Mouse (Mus musculus) forebrain, embryonic 10.5 days (tissue): Measurements from ENCODE around the gene Zfp691. TPM values are rescaled to one million over a fixed set of nuclear protein-coding genes. Genes with fewer than 3 reads are reported as not detected.

Source experiments
- DNase-seq: peaks from one replicate; pipeline ENCODE4 v3.0.0-alpha.2; 2017; ENCODE audit warnings: low spot score; ENCODE audit errors: extremely low spot score
- H3K27ac ChIP-seq: fragments of 300-500 bp; sonication (generic); 2 replicates; pipeline ENCODE4 v1.5.1; 2016; ENCODE audit warnings: mild to moderate bottlenecking
- H3K27me3 ChIP-seq: fragments of 300-500 bp; sonication (generic); 2 replicates; pipeline ENCODE4 v1.6.1; 2016; ENCODE audit warnings: mild to moderate bottlenecking; ENCODE audit not compliant: poor library complexity, severe bottlenecking
- H3K36me3 ChIP-seq: fragments of 300-500 bp; sonication (generic); replicated peaks from 2 replicates; pipeline ENCODE4 v1.6.1; 2016; ENCODE audit warnings: mild to moderate bottlenecking, moderate library complexity
- H3K4me1 ChIP-seq: fragments of 300-500 bp; sonication (generic); 2 replicates; pipeline ENCODE4 v1.6.1; 2016
- H3K4me3 ChIP-seq: fragments of 300-500 bp; sonication (generic); 2 replicates; pipeline ENCODE4 v1.5.1; 2016; ENCODE audit warnings: mild to moderate bottlenecking, moderate library complexity
- H3K9me3 ChIP-seq: fragments of 300-500 bp; sonication (generic); 2 replicates; pipeline ENCODE4 v1.6.1; 2016; ENCODE audit warnings: mild to moderate bottlenecking, moderate library complexity
- WGBS: fragments of 180-500 bp; shearing (Covaris S2); methylation state at CpG from one replicate; pipeline ENCODE4 v1.1.7; 2016; 5-methylcytosine and 5-hydroxymethylcytosine counted together
- microRNA counts: library from miRNA; unstranded; fragments of <30 nt; microRNA quantifications from one replicate; lab custom pipeline; 2017
- microRNA-seq: library from miRNA; unstranded; fragments of <30 nt; microRNA quantifications from one replicate; pipeline ENCODE4, GENCODE M21; 2017
- polyA plus RNA-seq: library from polyadenylated mRNA; unstranded; fragments of >200 nt; fragmentation: Nextera tagmentation; extraction: Ambion mirVana; gene quantifications from 2 replicates; pipeline ENCODE4 v1.2.1, GENCODE M21; 2016

Gene Zfp691
- polyA plus RNA-seq, 1 experiment from 2014 or later: 10.5 TPM

GRCm38 (mm10) chr4:119133306-119133705 lies 40.7 kb downstream of the Zfp691 start:
- 92% methylated on average over 13 of the region's 13 CpGs for WGBS
- no peak overlapping the region for H3K4me3 ChIP-seq
- no peak for DNase-seq
- no peaks in the 10 kb centered on the region for H3K27me3 ChIP-seq
- H3K27ac ChIP-seq: no peak overlapping the region
- H3K36me3 ChIP-seq: peaks cover 100% of the 10 kb centered on the region
- no peaks in the 10 kb centered on the region for H3K9me3 ChIP-seq
- H3K4me1 ChIP-seq: peaks cover 25% of the 10 kb centered on the region

GRCm38 (mm10) chr4:119131189-119131910 lies 42.6 kb downstream of the Zfp691 start:
- Histone ChIP-seq H3K27me3 (no peaks in the 10 kb centered on the region), H3K4me1 (peaks cover 26% of the 10 kb centered on the region), H3K27ac (no peak overlapping the region), H3K36me3 (peaks cover 100% of the 10 kb centered on the region), H3K9me3 (no peaks in the 10 kb centered on the region), H3K4me3 (no peak overlapping the region)
- 90% methylated on average over 8 of the region's 8 CpGs for WGBS
- no peak for DNase-seq

- DNase-seq: no peak
- Histone ChIP-seq H3K4me3 (no peak overlapping the region), H3K27ac (no peak overlapping the region), H3K36me3 (peaks cover 100% of the 10 kb centered on the region), H3K27me3 (no peaks in the 10 kb centered on the region), H3K4me1 (peaks cover 48% of the 10 kb centered on the region), H3K9me3 (no peaks in the 10 kb centered on the region)
- WGBS: 96% methylated on average over 1 of the region's 1 CpGs
Observed at GRCm38 (mm10) chr4:119129096-119129495, 44.9 kb downstream of the Zfp691 start.

- Histone ChIP-seq H3K4me3 (no peak overlapping the region), H3K27me3 (no peaks in the 10 kb centered on the region), H3K27ac (no peak overlapping the region), H3K9me3 (no peaks in the 10 kb centered on the region), H3K36me3 (peaks cover 100% of the 10 kb centered on the region), H3K4me1 (peaks cover 53% of the 10 kb centered on the region)
- WGBS: 79% methylated on average over 7 of the region's 7 CpGs
- DNase-seq: no peak
Observed at GRCm38 (mm10) chr4:119128547-119128946, 45.4 kb downstream of the Zfp691 start.

GRCm38 (mm10) chr4:119127229-119127628 lies 46.8 kb downstream of the Zfp691 start:
- H3K4me1 ChIP-seq: peaks cover 61% of the 10 kb centered on the region
- no peaks in the 10 kb centered on the region for H3K27me3 ChIP-seq
- H3K9me3 ChIP-seq: no peaks in the 10 kb centered on the region
- no peak overlapping the region for H3K27ac ChIP-seq
- H3K4me3 ChIP-seq: no peak overlapping the region
- WGBS: 88% methylated on average over 6 of the region's 6 CpGs
- H3K36me3 ChIP-seq: peaks cover 100% of the 10 kb centered on the region
- no peak for DNase-seq

- Histone ChIP-seq H3K36me3 (peaks cover 100% of the 10 kb centered on the region), H3K27me3 (no peaks in the 10 kb centered on the region), H3K4me1 (peaks cover 69% of the 10 kb centered on the region), H3K4me3 (no peak overlapping the region), H3K9me3 (no peaks in the 10 kb centered on the region), H3K27ac (peak overlapping the region; percentile 53; the same call in 1 of the 2 replicates)
- no peak for DNase-seq
- 89% methylated on average over 9 of the region's 9 CpGs for WGBS
Observed at GRCm38 (mm10) chr4:119125577-119126270, 48.3 kb downstream of the Zfp691 start.

- Histone ChIP-seq H3K9me3 (no peaks in the 10 kb centered on the region), H3K4me1 (peaks cover 69% of the 10 kb centered on the region), H3K36me3 (peaks cover 100% of the 10 kb centered on the region), H3K27me3 (no peaks in the 10 kb centered on the region), H3K4me3 (no peak overlapping the region), H3K27ac (no peak overlapping the region)
- WGBS: 78% methylated on average over 2 of the region's 2 CpGs
- no peak for DNase-seq
Observed at GRCm38 (mm10) chr4:119124771-119125273, 49.2 kb downstream of the Zfp691 start.

- H3K4me3 ChIP-seq: no peak overlapping the region
- no peak for DNase-seq
- peaks cover 69% of the 10 kb centered on the region for H3K4me1 ChIP-seq
- no peaks in the 10 kb centered on the region for H3K9me3 ChIP-seq
- H3K27me3 ChIP-seq: no peaks in the 10 kb centered on the region
- 60% methylated on average over 4 of the region's 4 CpGs for WGBS
- H3K27ac ChIP-seq: no peak overlapping the region
- H3K36me3 ChIP-seq: peaks cover 99% of the 10 kb centered on the region
Observed at GRCm38 (mm10) chr4:119121249-119121648, 52.7 kb downstream of the Zfp691 start.

GRCm38 (mm10) chr4:119120095-119120494 lies 53.9 kb downstream of the Zfp691 start:
- H3K4me1 ChIP-seq: peaks cover 69% of the 10 kb centered on the region

More at GRCm38 (mm10) chr4:119120095-119120494, 53.9 kb downstream of the Zfp691 start:
- 92% methylated on average over 6 of the region's 6 CpGs for WGBS
- Histone ChIP-seq H3K9me3 (no peaks in the 10 kb centered on the region), H3K27me3 (no peaks in the 10 kb centered on the region), H3K36me3 (peaks cover 99% of the 10 kb centered on the region), H3K27ac (no peak overlapping the region), H3K4me3 (no peak overlapping the region)
- DNase-seq: no peak

MicroRNAs encoded within 50 kb of the gene (microRNA counts, 519-probe panel; counts per million panel counts)
- microRNA mmu-miR-1957 (lab: Ali Mortazavi, UCI): 341 counts per million, percentile 65 among the panel's probes with 10 or more counts

Small RNA genes within 50 kb of the gene (microRNA-seq; reads per million reads assigned to microRNA genes)
- not detected for gene Mir1957a

Other genes with a start within 250 kb of the Zfp691 start
- gene Olfr1328, start 235.6 kb downstream of the Zfp691 start, polyA plus RNA-seq: not detected in 2 replicates
- not detected in 2 replicates for gene Lao1, start 212.6 kb downstream of the Zfp691 start, polyA plus RNA-seq
- 204 and 222 TPM in 2 replicates for gene Slc2a1, start 65.5 kb downstream of the Zfp691 start, polyA plus RNA-seq
- 9.8 and 12.3 TPM in 2 replicates for gene Ermap, start 15.8 kb upstream of the Zfp691 start, polyA plus RNA-seq
- gene Svbp, start 21.1 kb upstream of the Zfp691 start, polyA plus RNA-seq: 126 and 138 TPM in 2 replicates
- not detected in 2 replicates for gene Tmem269, start 44.0 kb upstream of the Zfp691 start, polyA plus RNA-seq
- gene AU022252, start 58.5 kb upstream of the Zfp691 start, polyA plus RNA-seq: 32.7 and 41.6 TPM in 2 replicates
- gene P3h1, start 58.7 kb upstream of the Zfp691 start, polyA plus RNA-seq: 13.4 and 16.2 TPM in 2 replicates
- gene Cldn19, start 81.2 kb upstream of the Zfp691 start, polyA plus RNA-seq: 0.16 TPM in 1 of 2 replicates, not detected in the other
- 929 and 1,023 TPM in 2 replicates for gene Ybx1, start 120.4 kb upstream of the Zfp691 start, polyA plus RNA-seq
- gene Ppih, start 146.4 kb upstream of the Zfp691 start, polyA plus RNA-seq: 156 and 159 TPM in 2 replicates
- gene Ccdc30, start 241.3 kb upstream of the Zfp691 start, polyA plus RNA-seq: 7.0 and 8.1 TPM in 2 replicates
- 30.2 and 31.4 TPM in 2 replicates for gene Ppcs, start 248.2 kb upstream of the Zfp691 start, polyA plus RNA-seq
- 0.25 and 0.31 TPM in 2 replicates for gene Zmynd12, start 248.6 kb upstream of the Zfp691 start, polyA plus RNA-seq